Mouse (Mus musculus) intestine, embryonic 16.5 days (tissue): ENCODE results near the gene Slc4a2. TPM values are rescaled to one million over a fixed set of nuclear protein-coding genes. Genes with fewer than 3 reads are reported as not detected.

Source experiments
- ATAC-seq: fragments of 200-750 bp; cut with Nextera tagmentation; 2 replicates; pipeline ENCODE4 v1.8.0; 2017; ENCODE audit warnings: moderate TSS enrichment, moderate library complexity
- H3K27ac ChIP-seq: fragments of 300-500 bp; sonication (generic); 2 replicates; pipeline ENCODE4 v1.5.1; 2014; ENCODE audit warnings: mild to moderate bottlenecking, low read length
- H3K27me3 ChIP-seq: fragments of 300-500 bp; sonication (generic); replicated peaks from 2 replicates; pipeline ENCODE4 v1.6.1; 2014; ENCODE audit warnings: low read length, control low read depth, mixed read lengths; ENCODE audit not compliant: control insufficient read depth, insufficient read depth
- H3K36me3 ChIP-seq: fragments of 300-500 bp; sonication (generic); 2 replicates; pipeline ENCODE4 v1.6.1; 2014; ENCODE audit warnings: low read length, control low read depth; ENCODE audit not compliant: control insufficient read depth, insufficient read depth
- H3K4me1 ChIP-seq: fragments of 300-500 bp; sonication (generic); 2 replicates; pipeline ENCODE4 v1.6.1; 2014; ENCODE audit warnings: low read length, control low read depth, mixed read lengths; ENCODE audit not compliant: control insufficient read depth, insufficient read depth
- H3K4me2 ChIP-seq: fragments of 300-500 bp; sonication (generic); 2 replicates; pipeline ENCODE4 v1.6.1; 2014; ENCODE audit warnings: low read depth, low read length, control low read depth
- H3K4me3 ChIP-seq: fragments of 300-500 bp; sonication (generic); 2 replicates; pipeline ENCODE4 v1.5.1; 2014; ENCODE audit warnings: mild to moderate bottlenecking, low read length
- H3K9ac ChIP-seq: fragments of 300-500 bp; sonication (generic); 2 replicates; pipeline ENCODE4 v1.6.1; 2014; ENCODE audit warnings: low read depth, low read length
- H3K9me3 ChIP-seq: fragments of 300-500 bp; sonication (generic); 2 replicates; pipeline ENCODE4 v1.6.1; 2016; ENCODE audit warnings: low read length, control low read depth; ENCODE audit not compliant: control insufficient read depth
- WGBS: fragments of 180-500 bp; shearing (Covaris S2); extraction: QIAGEN DNeasy Blood & Tissue Kit; methylation state at CpG from one replicate; pipeline ENCODE4 v1.1.7; 2014; 5-methylcytosine and 5-hydroxymethylcytosine counted together
- polyA plus RNA-seq: library from polyadenylated mRNA; unstranded; fragments of >200 nt; fragmentation: Nextera tagmentation; extraction: Ambion mirVana; gene quantifications from 2 replicates; pipeline ENCODE4 v1.2.1, GENCODE M21; 2015

Gene Slc4a2
- 52.7 and 59.2 TPM in 2 replicates for polyA plus RNA-seq

- peak within 1 kb of the TSS; percentile 86 for H3K4me2 ChIP-seq
- H3K9me3 ChIP-seq, result no peaks in the 10 kb centered on the region
- peak within 1 kb of the TSS; percentile 76 for H3K4me3 ChIP-seq
- H3K27ac ChIP-seq, result peak within 1 kb of the TSS; percentile 98
- peaks cover 27% of the 10 kb centered on the region for H3K4me1 ChIP-seq
- ATAC-seq, result peak; percentile 89
- peak within 1 kb of the TSS; percentile 81 for H3K9ac ChIP-seq
- no peaks in the 10 kb centered on the region for H3K36me3 ChIP-seq
- under 1% methylated on average over 46 of the region's 46 CpGs for WGBS
- no peaks in the 10 kb centered on the region for H3K27me3 ChIP-seq
Measured at GRCm38 (mm10) chr5:24423129-24424003, at the start of gene Slc4a2, which contains the start of gene Cdk5. Gene Slc4a2 (plus strand): TSS chr5:24423837. Gene Cdk5 (minus strand): TSS chr5:24423530.

GRCm38 (mm10) chr5:24374216-24374615, 49.4 kb upstream of the Slc4a2 start:
- ATAC-seq, result no peak
- H3K4me3 ChIP-seq, result no peak overlapping the region
- H3K9me3 ChIP-seq, result no peaks in the 10 kb centered on the region
- no peak overlapping the region for H3K27ac ChIP-seq
- 51% methylated on average over 6 of the region's 6 CpGs for WGBS
- H3K9ac ChIP-seq, result no peak overlapping the region
- no peaks in the 10 kb centered on the region for H3K4me1 ChIP-seq
- H3K27me3 ChIP-seq, result no peaks in the 10 kb centered on the region
- H3K4me2 ChIP-seq, result no peak overlapping the region
- no peaks in the 10 kb centered on the region for H3K36me3 ChIP-seq

GRCm38 (mm10) chr5:24374666-24375328, 48.8 kb upstream of the Slc4a2 start:
- Histone ChIP-seq H3K9ac (no peak overlapping the region), H3K27ac (no peak overlapping the region), H3K4me1 (no peaks in the 10 kb centered on the region), H3K4me2 (no peak overlapping the region), H3K4me3 (no peak overlapping the region), H3K36me3 (no peaks in the 10 kb centered on the region), H3K27me3 (no peaks in the 10 kb centered on the region), H3K9me3 (no peaks in the 10 kb centered on the region)
- no peak for ATAC-seq
- WGBS, result 73% methylated on average over 7 of the region's 7 CpGs

GRCm38 (mm10) chr5:24378700-24379099, 44.9 kb upstream of the Slc4a2 start:
- no peak overlapping the region for H3K9ac ChIP-seq
- WGBS, result 80% methylated on average over 2 of the region's 2 CpGs
- no peaks in the 10 kb centered on the region for H3K9me3 ChIP-seq
- H3K4me1 ChIP-seq, result peaks cover 6% of the 10 kb centered on the region
- no peak overlapping the region for H3K4me3 ChIP-seq
- no peaks in the 10 kb centered on the region for H3K36me3 ChIP-seq
- H3K27ac ChIP-seq, result no peak overlapping the region
- H3K4me2 ChIP-seq, result no peak overlapping the region
- no peak for ATAC-seq
- H3K27me3 ChIP-seq, result no peaks in the 10 kb centered on the region

- Histone ChIP-seq H3K36me3 (no peaks in the 10 kb centered on the region), H3K9ac (0 out of 2 replicates have a peak overlapping the region, but pooled peaks have one; percentile 19), H3K4me1 (peaks cover 13% of the 10 kb centered on the region), H3K27me3 (no peaks in the 10 kb centered on the region), H3K4me2 (no peak overlapping the region), H3K27ac (no peak overlapping the region), H3K9me3 (no peaks in the 10 kb centered on the region), H3K4me3 (no peak overlapping the region)
- ATAC-seq, result no peak
- WGBS, result 58% methylated on average over 4 of the region's 4 CpGs
Measured at GRCm38 (mm10) chr5:24379501-24379900, 44.1 kb upstream of the Slc4a2 start.

DNA sequence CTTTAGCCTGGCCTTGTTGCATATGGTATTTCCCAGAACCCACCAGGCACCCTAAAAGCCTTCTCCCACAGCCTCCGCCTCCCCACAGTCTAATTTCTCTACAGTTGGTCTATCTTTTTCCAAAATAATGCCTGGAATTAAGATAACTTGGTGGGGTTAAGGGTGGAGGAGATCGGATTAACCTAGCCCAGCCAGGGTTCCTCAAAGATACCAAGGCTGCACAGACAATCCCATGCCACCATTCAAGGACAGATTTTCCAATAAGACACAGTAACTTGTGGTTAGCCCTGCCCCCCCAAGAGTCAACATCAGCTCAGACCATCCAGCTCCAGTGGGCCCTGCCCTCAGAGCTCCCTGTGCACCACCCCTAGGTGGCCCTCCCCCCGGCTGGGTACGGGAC, 43.1 kb upstream of the Slc4a2 start:
- WGBS, result 85% methylated on average over 4 of the region's 4 CpGs
- peaks cover 17% of the 10 kb centered on the region for H3K4me1 ChIP-seq
- no peak for ATAC-seq
- H3K4me3 ChIP-seq, result no peak overlapping the region
- H3K9me3 ChIP-seq, result no peaks in the 10 kb centered on the region
- no peak overlapping the region for H3K27ac ChIP-seq
- H3K36me3 ChIP-seq, result no peaks in the 10 kb centered on the region
- no peaks in the 10 kb centered on the region for H3K27me3 ChIP-seq
- H3K9ac ChIP-seq, result no peak overlapping the region
- H3K4me2 ChIP-seq, result no peak overlapping the region

DNA sequence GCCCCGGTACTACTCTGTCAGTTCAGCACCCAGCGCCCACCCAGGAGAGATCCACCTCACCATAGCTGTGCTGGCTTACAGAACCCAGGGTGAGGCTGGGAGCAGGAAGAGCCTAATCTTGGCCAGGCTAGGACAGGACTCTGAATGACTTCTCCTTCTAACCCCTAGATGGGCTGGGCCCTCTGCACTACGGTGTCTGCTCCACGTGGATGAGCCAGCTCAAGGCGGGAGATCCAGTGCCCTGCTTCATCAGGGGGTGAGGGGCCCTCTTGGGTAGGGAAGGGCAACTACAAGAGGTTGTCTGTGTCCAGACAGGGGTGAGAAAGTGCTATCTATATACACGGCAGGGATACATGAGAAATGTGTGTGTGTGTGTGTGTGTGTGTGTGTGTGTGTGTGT, 42.2 kb upstream of the Slc4a2 start:
- WGBS, result 76% methylated on average over 6 of the region's 6 CpGs
- Histone ChIP-seq H3K27ac (no peak overlapping the region), H3K9ac (no peak overlapping the region), H3K4me2 (no peak overlapping the region), H3K36me3 (no peaks in the 10 kb centered on the region), H3K9me3 (no peaks in the 10 kb centered on the region), H3K4me1 (peaks cover 17% of the 10 kb centered on the region), H3K27me3 (no peaks in the 10 kb centered on the region; the same call in 1 of the 2 replicates), H3K4me3 (no peak overlapping the region)
- ATAC-seq, result no peak

DNA sequence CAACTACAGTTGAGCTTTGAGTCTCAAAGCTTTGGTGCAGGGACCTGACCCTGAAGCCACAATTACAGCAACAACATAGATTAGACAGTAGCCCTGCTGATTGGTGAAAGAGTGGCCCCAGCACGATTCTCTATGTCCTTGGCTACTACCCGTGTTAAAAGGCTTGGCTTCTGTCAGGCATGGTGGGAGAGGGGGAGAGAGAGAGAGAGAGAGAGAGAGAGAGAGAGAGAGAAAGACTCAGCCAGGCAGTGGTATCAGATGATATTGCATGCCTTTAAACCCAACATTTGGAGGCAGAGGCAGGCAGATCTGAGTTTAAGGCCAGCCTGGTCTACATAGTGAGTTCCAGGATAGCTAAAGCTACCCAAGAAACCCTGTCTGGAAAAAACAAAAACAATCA, 41.6 kb upstream of the Slc4a2 start:
- no peak for ATAC-seq
- 68% methylated on average over 2 of the region's 2 CpGs for WGBS

GRCm38 (mm10) chr5:24383026-24383859, 40.4 kb upstream of the Slc4a2 start:
- peak; percentile 90 for ATAC-seq
- Histone ChIP-seq H3K27me3 (peaks cover 7% of the 10 kb centered on the region; the same call in 1 of the 2 replicates), H3K27ac (peak overlapping the region; percentile 45; the same call in 1 of the 2 replicates), H3K4me2 (peak overlapping the region; percentile 86), H3K9ac (peak overlapping the region; percentile 71), H3K9me3 (no peaks in the 10 kb centered on the region), H3K4me3 (peak overlapping the region; percentile 52), H3K4me1 (peaks cover 31% of the 10 kb centered on the region), H3K36me3 (no peaks in the 10 kb centered on the region)
- under 1% methylated on average over 34 of the region's 34 CpGs for WGBS

More for the DNA sequence above, 41.6 kb upstream of the Slc4a2 start:
- H3K4me3 ChIP-seq, result no peak overlapping the region
- no peaks in the 10 kb centered on the region for H3K9me3 ChIP-seq
- H3K36me3 ChIP-seq, result no peaks in the 10 kb centered on the region
- no peak overlapping the region for H3K9ac ChIP-seq
- H3K4me1 ChIP-seq, result peaks cover 19% of the 10 kb centered on the region
- peaks cover 2% of the 10 kb centered on the region; the same call in 1 of the 2 replicates for H3K27me3 ChIP-seq
- H3K4me2 ChIP-seq, result no peak overlapping the region
- no peak overlapping the region for H3K27ac ChIP-seq
